Mouse (Mus musculus) lung, postnatal 14 days (tissue): ENCODE data around the gene Arid1b.
A peak's percentile ranks its signal among the peaks of the same experiment; 100 is the strongest.

ENCODE experiments used
- DNase-seq: peaks from one replicate; pipeline ENCODE4 v3.0.0; 2021

Arid1b gene

GRCm38 (mm10) chr17:5197765-5198164, 203.6 kb downstream of the Arid1b start:
- DNase-seq, result no peak

GRCm38 (mm10) chr17:5198252-5198651, 204.1 kb downstream of the Arid1b start:
- no peak for DNase-seq

DNA sequence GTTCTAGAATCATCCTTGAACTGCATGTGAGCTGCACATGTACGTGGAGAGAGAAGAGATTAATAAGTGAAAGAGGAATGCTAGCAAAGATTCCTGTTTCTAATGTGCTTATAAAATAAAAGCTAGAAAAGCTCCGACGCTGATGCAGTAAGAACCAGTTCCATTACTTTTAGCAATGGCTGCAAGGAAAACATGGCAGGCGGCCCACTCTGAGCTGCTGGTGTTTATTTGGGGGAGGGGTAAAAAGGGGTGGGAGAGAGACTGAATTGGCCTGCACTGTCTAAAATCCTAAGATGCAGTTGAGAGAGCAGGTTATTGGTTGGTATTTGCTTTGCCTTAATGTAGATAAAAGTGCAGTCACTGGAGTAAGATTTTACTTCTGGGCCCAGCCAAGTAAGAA, 204.7 kb downstream of the Arid1b start:
- no peak for DNase-seq

DNA sequence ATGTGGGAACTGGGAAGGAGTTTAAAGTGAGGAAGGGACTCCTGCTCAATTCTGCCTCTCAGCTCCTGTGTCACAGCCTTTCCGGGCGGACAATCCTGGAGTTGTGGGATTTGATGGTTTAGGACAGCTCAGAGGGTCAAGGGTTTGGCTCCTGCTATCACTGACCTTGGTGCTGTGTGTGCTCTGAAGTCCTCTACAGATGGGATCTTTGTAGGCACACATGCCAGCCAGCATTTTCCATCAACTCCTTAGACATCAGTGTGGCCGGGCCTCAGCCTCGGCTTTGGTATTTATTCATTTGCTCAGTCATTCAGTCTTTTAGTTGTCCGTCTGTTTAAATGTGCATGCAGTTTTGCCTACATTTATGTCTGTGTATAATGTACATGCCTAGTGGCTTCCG, 206.5 kb downstream of the Arid1b start:
- DNase-seq, result no peak

DNA sequence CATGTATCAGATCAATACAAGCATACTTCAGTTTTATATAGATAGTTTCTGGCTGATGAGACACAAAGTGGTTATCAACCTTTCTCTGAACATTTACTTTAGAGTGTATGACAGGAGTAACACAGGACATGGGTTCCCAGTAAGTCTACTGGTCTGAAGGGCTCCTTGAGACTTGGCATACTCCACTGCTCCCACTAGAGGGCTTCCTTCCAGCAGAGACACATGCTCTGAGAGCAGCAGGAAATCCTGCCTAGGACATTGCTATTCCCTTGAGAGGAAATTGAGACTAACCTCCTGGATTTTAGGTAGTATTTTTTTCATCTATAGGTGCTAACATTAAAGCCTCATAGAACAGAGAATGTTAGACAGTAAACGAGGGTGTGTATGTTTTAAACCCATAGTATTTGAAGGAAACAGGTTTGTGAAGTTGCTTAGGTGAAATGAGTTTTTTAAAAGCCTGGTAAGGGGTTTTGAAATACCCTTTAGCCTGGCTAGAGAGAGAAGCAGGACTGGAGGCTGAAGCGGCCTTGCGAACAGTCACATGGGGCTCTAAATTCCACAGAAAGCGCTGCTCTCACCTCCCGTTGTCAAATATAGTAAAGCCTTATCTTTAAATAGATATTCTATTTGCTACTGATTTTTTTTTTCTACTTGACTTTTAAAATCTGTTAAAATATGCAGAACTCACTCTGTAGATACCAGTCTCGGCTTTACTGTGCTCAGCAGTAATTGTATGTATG, 207.9 kb downstream of the Arid1b start:
- DNase-seq, result peak; percentile 80

DNA sequence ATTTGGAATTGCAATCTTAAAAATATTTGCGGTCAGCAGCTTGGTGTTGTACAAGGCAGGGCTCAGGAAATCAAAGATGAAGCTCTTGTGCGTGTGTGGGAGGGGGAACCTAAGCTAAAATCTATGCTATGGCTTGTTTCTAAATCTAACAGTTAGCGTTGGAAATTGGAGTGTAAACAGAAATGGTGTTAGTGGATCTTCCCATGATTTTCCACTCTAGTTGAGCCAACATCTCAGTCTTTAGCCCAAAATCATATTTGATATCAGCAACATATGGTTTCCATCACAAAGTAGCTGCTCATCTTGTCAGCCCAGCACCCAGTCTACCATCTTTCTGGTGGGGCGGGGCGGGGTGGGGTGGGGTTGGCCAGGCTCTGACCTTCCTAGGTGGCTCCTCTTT, 208.6 kb downstream of the Arid1b start:
- no peak for DNase-seq

- DNase-seq, result no peak
Observed at GRCm38 (mm10) chr17:5203346-5204102, 209.4 kb downstream of the Arid1b start.

- no peak for DNase-seq
Observed at GRCm38 (mm10) chr17:5204103-5204665, 210.1 kb downstream of the Arid1b start.

DNA sequence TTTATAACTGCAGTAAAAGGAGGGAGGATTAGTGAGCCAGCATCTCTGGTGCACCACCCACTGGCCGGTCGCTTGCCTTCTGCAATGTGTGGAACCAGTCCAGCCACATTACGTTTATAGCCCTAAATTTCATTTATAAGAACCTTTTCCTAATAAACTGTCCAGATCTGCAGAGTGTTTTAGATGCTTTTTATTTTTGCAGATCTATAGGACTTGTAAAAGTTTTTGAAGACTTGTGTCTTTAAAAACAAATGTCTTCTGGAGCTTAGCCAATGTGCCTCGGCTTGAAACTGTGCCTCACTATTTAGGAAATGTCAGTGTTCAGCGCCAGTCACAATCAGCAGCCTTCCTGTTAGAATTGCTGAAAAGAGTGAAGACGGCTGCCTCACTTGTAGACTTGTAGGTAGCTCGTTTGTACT, 211.0 kb downstream of the Arid1b start:
- DNase-seq, result no peak

GRCm38 (mm10) chr17:5206731-5207130, 212.6 kb downstream of the Arid1b start:
- peak; percentile 50 for DNase-seq

GRCm38 (mm10) chr17:5207881-5208280, 213.7 kb downstream of the Arid1b start:
- no peak for DNase-seq

DNA sequence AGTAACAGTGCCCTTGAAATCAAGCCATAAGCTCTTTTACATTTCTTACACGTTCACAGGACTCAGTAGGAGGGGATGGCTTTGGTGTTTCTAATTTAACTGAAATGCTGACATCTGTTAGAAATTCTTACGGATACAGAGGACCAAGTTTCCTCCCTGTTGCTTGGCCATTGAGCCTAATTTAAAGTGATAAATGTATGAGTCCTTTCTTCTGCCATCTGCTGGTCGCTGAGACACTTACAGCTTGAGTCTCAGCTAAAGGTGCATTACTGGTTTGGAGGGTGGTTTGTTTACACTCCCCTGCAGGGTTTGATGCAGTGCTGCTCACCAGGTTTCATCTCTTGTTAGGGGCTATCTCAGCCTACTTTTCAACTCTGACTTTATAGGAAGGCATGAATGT, 214.2 kb downstream of the Arid1b start:
- no peak for DNase-seq

DNA sequence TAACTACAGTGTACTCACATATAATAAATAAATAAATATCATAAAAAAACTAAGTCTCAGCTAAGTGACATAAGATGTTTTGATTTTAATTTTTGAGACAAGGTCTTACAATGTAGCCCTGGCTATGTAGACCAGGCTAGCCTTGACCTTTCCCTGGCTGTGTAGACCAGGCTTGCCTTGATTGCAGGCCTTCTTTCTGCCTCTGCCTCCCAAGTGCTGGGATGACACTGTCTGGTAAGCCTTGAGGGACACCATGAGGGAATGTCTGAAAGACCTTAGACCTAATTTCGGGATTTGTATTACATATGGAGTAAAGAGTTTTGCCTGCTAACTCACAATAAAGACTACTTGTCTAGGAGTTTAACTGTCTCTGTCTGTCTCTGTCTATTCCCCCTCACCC, 214.9 kb downstream of the Arid1b start:
- DNase-seq, result no peak

DNA sequence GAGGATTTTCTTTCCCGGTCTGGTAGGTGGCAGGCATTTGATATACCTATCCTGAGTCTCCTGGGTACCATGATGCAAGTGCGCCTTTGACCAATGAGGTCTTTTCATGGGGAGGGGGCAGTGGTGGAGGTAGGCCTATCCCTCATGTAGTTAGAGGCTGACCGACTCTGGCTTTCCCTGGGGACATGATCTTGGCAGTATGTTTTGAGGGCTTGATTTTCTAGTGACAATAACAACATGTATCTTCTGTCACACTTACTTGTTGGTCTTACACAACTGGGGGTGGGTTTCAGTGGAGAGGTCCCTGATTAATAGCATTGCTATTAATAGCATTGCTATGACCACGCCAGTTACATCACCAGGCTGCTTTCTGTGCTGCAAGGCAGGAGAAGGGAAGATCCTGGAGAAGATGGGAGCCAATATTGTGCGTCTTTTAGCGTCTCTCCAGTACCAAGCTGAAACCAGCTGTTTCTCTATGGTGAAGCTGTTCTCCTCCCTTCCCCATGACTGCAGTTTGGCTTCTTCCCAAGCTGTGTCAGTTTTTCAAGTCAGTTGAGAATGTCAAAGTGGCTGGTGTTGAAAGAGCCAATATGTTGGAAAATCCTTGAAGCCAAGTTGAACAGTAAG, 216.1 kb downstream of the Arid1b start:
- DNase-seq, result peak; percentile 65

DNA sequence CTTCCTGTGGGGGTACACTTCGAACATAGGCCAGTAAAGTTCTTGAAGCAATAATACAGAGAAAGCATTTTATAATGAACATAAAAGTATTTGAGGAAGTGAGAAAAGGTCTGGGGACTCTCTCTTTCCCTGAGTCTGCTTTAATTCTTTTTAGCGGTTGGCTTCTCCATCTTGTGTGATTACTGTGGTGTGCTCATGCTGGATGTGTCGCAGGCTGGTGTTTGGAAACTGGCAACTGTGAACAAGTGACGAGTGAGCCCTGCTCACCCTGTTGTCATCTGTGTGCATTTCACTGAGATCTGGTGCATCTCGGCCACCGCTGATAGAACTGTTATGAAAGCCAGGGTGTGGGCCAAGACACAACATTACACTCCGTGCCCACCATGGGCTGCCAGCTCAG, 216.8 kb downstream of the Arid1b start:
- DNase-seq, result no peak

- DNase-seq, result peak; percentile 68
Observed at GRCm38 (mm10) chr17:5212166-5212565, 218.0 kb downstream of the Arid1b start.

GRCm38 (mm10) chr17:5213441-5213840, 219.3 kb downstream of the Arid1b start:
- DNase-seq, result no peak

DNA sequence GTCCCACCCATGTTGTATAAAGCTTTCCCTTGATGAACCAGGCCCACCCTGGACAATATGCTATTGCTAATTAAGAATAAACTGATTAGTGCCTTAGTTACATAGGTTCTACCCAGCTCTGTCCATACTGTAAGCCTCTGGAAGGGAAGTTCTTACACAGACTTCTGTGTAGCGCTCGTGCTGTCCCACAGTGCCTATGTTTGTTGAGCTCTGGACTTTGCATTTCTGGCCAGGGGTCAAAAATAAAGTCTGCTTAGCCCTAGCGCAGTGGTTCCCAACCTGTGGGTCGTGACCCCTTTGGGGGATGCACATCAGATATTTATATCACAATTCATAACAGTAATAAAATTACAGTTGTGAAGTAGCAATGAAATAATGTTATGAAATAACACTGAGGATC, 221.2 kb downstream of the Arid1b start:
- no peak for DNase-seq

GRCm38 (mm10) chr17:5216965-5217546, 222.9 kb downstream of the Arid1b start:
- no peak for DNase-seq

GRCm38 (mm10) chr17:5217852-5218845, 224.0 kb downstream of the Arid1b start:
- DNase-seq, result no peak

GRCm38 (mm10) chr17:5218955-5219557, 224.9 kb downstream of the Arid1b start:
- no peak for DNase-seq

DNA sequence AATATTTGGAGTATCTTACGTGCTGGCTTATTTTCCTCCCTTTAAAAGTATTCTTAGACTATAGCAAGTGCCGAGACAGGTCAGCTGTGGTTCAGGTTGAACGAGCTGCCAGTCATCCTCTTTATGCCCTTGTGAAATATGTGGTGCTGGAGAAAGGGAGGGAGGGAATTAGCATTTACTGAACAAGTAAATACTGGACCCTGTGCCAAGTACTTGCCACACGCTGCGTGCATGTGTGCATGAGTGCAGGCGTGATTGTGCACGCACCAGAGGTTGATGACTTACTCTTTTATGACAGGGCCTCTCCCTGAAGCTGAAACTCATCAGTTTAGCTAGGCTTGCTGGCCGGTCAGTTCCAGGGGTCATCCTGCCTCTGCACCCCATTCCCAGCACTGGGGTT, 226.9 kb downstream of the Arid1b start:
- DNase-seq, result no peak
